Mouse (Mus musculus) testis, adult 2 months (tissue): Measurements from ENCODE around the gene Nr4a3.

Experiments
- CTCF ChIP-seq: fragments of 200-500 bp; IDR thresholded peaks from 2 replicates; pipeline ENCODE4 v1.5.1; 2012; ENCODE audit warnings: low read depth, mild to moderate bottlenecking, inconsistent platforms, low read length, moderate library complexity; ENCODE audit not compliant: control insufficient read depth, insufficient read depth, insufficient replicate concordance
- POLR2A ChIP-seq: fragments of 200-500 bp; IDR thresholded peaks from 2 replicates; pipeline ENCODE4 v1.6.1; 2012; ENCODE audit warnings: low read depth, mild to moderate bottlenecking, inconsistent platforms, low read length, moderate library complexity; ENCODE audit not compliant: control insufficient read depth

- TF ChIP-seq POLR2A (no peak), CTCF (no peak)
Observed at GRCm38 (mm10) chr4:48047766-48048371, 2.9 kb downstream of the Nr4a3 start.
